ENCODE assay signal across 34 mouse cellular contexts in genomic region chr9:44053936-44054335, GRCm38 (mm10). TPM values are rescaled to one million over a fixed set of nuclear protein-coding genes. Genes with fewer than 3 reads are reported as not detected.
"Had no signal": no experiment of that assay in that cellular context is flagged by ENCODE, and none has a peak within 500 bp of the region (broad histone marks: within the 10 kb centered on the region; RNA-seq: fewer than 3 reads in every experiment).

No protein-coding gene starts in this region.

- H3K9me3 ChIP-seq: heart, embryonic 10.5 days; heart, embryonic 12.5 days; intestine, embryonic 15.5 days; limb, embryonic 13.5 days; limb, embryonic 15.5 days; liver, embryonic 12.5 days had no signal

- H3K4me3 ChIP-seq: heart, embryonic 10.5 days; heart, embryonic 12.5 days; hindbrain, embryonic 10.5 days; hindbrain, embryonic 12.5 days; intestine, embryonic 15.5 days; layer of hippocampus, adult 2 months; left cerebral cortex, adult 2 months; limb, embryonic 13.5 days; limb, embryonic 15.5 days; liver, embryonic 12.5 days had no signal

- H3K27me3 ChIP-seq: intestine, embryonic 15.5 days; limb, embryonic 13.5 days; limb, embryonic 15.5 days had no signal

- H3K27ac ChIP-seq: heart, embryonic 10.5 days; hindbrain, embryonic 10.5 days; hindbrain, embryonic 12.5 days; hindbrain, embryonic 14.5 days; intestine, embryonic 15.5 days; layer of hippocampus, adult 2 months; left cerebral cortex, adult 2 months; limb, embryonic 13.5 days; limb, embryonic 15.5 days; liver, embryonic 12.5 days; liver, embryonic 14.5 days had no signal

- DNase-seq: gastrocnemius, postnatal 14 days; gastrocnemius, postnatal 36 days; heart, adult 18-20 months; heart, postnatal 10 days; heart, postnatal 4 days; kidney, adult 18-20 months; kidney, adult 8-10 months; kidney, postnatal 10 days; kidney, postnatal 25 days; kidney, postnatal 4 days; left cerebral cortex, postnatal 4 days had no signal

- H3K4me1 ChIP-seq: heart, embryonic 10.5 days; hindbrain, embryonic 10.5 days; hindbrain, embryonic 12.5 days; intestine, embryonic 15.5 days; limb, embryonic 13.5 days; limb, embryonic 15.5 days; liver, embryonic 12.5 days had no signal

- H3K9ac ChIP-seq: heart, embryonic 12.5 days; hindbrain, embryonic 12.5 days; hindbrain, embryonic 14.5 days; intestine, embryonic 15.5 days; limb, embryonic 13.5 days; limb, embryonic 15.5 days; liver, embryonic 12.5 days; liver, embryonic 14.5 days had no signal

- H3K36me3 ChIP-seq: heart, embryonic 10.5 days; heart, embryonic 12.5 days; hindbrain, embryonic 10.5 days; hindbrain, embryonic 12.5 days; intestine, embryonic 15.5 days; limb, embryonic 13.5 days; limb, embryonic 15.5 days; liver, embryonic 12.5 days had no signal

- ATAC-seq: hindbrain, embryonic 16.5 days; inflammation-experienced regulatory T-cells, adult 6 months; intestine, embryonic 15.5 days; intestine, postnatal 0 days; liver, embryonic 12.5 days had no signal

RNA-seq across cellular contexts. Expression of gene Thy1, which starts 10.8 kb away (rescaled TPM):
- polyA plus RNA-seq: hindbrain, embryonic 12.5 days had no signal

RNA-seq across cellular contexts. Expression of gene Mfrp, which starts 47.6 kb away (rescaled TPM):
- total RNA-seq: gastrocnemius, adult 18-20 months; gastrocnemius, adult 8-10 months; gastrocnemius, postnatal 36 days; heart, adult 18-20 months; heart, adult 8-10 months; heart, postnatal 10 days; heart, postnatal 25 days; heart, postnatal 4 days; left cerebral cortex, postnatal 4 days; liver, adult 2 months had no signal
- polyA plus RNA-seq: heart, embryonic 12.5 days; heart, embryonic 14.5 days; heart, embryonic 16.5 days; inflammation-experienced regulatory T-cells, adult 6 months; liver, adult 2 months; liver, embryonic 12.5 days; liver, embryonic 14.5 days had no signal

RNA-seq across cellular contexts. Expression of gene C1qtnf5, which starts 53.1 kb away (rescaled TPM):
- polyA plus RNA-seq: inflammation-experienced regulatory T-cells, adult 6 months had no signal

RNA-seq across cellular contexts. Expression of gene Gm49380, which starts 59.4 kb away (rescaled TPM):
- total RNA-seq: heart, postnatal 4 days had no signal
- polyA plus RNA-seq: inflammation-experienced regulatory T-cells, adult 6 months; intestine, postnatal 0 days; limb, embryonic 11.5 days; liver, adult 2 months; liver, embryonic 12.5 days had no signal
